Mouse (Mus musculus) c-Kit-positive CD71-negative TER-119-negative erythroid progenitor cells, embryonic 14.5 days (primary cell): ENCODE measurements at regions not wholly inside any gene's neighbourhood (a gene's known extent, or its start where the extent isn't known, plus 50 kb on each side); places are given as distances from the start of the nearest gene placed in this dataset.

Experiments used
- DNase-seq: peaks from one replicate; pipeline ENCODE4 v3.0.0-alpha.2; 2013; ENCODE audit warnings: low read depth

GRCm38 (mm10) chr15:36855550-36856131 lies 151.9 kb downstream of the Zfp706 start:
- DNase-seq, result no peak

DNA sequence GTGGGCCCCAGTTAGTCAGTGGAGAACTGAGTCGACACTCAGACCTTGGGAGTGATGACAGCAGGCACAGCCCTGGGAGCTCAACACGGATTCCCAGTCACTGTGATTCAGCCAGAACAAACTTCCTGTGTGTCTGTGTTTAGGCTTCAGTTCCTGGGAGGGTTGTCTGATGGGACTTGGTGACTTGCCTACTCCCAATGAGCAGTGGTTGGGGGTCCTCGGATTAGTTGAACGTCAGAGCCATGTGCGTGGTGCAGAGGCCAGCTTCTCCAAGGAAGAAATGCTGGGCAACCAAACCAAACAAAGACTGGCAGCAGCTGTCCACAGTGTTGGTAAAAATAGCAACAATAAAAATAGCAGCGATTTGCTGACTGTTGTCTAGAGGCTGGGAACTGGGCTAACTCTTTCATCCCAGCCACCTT lies 152.7 kb downstream of the Zfp706 start:
- DNase-seq, result no peak

- no peak for DNase-seq
Measured at GRCm38 (mm10) chr15:36852229-36852821, 155.2 kb downstream of the Zfp706 start.

GRCm38 (mm10) chr15:36848238-36848637 lies 159.3 kb downstream of the Zfp706 start:
- no peak for DNase-seq

- no peak for DNase-seq
Measured at GRCm38 (mm10) chr15:36846806-36847205, 160.8 kb downstream of the Zfp706 start.
